Mouse (Mus musculus) G1E (cell line): ENCODE measurements at regions not wholly inside any gene's neighbourhood (a gene's known extent, or its start where the extent isn't known, plus 50 kb on each side); places are given as distances from the start of the nearest gene placed in this dataset.

ENCODE experiments used
- CTCF ChIP-seq: IDR thresholded peaks from 2 replicates; pipeline ENCODE4 v1.5.1; 2012; ENCODE audit warnings: low read depth, low read length, inconsistent platforms, mixed read lengths
- GATA1 ChIP-seq: IDR thresholded peaks from 2 replicates; pipeline ENCODE4 v1.6.1; 2012; ENCODE audit warnings: borderline replicate concordance, low read length, inconsistent platforms, mixed read lengths
- POLR2AphosphoS5 ChIP-seq: IDR thresholded peaks from 2 replicates; pipeline ENCODE4 v1.6.1; 2012; ENCODE audit warnings: low read depth, low read length, inconsistent platforms; ENCODE audit not compliant: insufficient replicate concordance

DNA sequence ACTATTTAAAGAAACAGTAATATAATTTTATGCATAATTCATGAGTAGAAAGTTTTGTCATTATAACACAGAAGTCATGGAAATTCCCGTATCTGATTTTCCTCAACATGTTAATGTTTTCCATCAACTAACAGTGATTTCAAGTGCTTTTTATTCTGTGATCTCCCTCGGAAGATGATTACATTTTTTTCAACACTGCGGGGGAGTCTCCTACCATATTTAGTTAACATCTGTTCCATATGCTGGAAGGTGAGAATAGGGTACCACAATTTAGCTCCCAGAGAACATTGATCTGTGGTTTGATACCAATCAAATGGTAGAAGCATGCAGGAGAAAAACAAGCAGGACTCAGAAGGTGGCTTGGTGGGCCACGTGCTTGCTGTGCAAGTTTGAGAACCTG is 321.1 kb upstream of the Pmfbp1 start:
- TF ChIP-seq CTCF (no peak), POLR2AphosphoS5 (no peak), GATA1 (no peak)
